Mouse (Mus musculus) heart, postnatal 0 days (tissue): ENCODE measurements at regions not wholly inside any gene's neighbourhood (a gene's known extent, or its start where the extent isn't known, plus 50 kb on each side); places are given as distances from the start of the nearest gene placed in this dataset.

Source experiments
- ATAC-seq: fragments of 200-750 bp; cut with Nextera tagmentation; 2 replicates; pipeline ENCODE4 v1.8.0; 2017; ENCODE audit warnings: low read depth, moderate number of reproducible peaks, moderate library complexity; ENCODE audit not compliant: insufficient read depth
- DNase-seq: peaks from one replicate; pipeline ENCODE4 v3.0.0-alpha.2; 2016; ENCODE audit warnings: low spot score
- H3K27ac ChIP-seq: fragments of 300-500 bp; sonication (generic); 2 replicates; pipeline ENCODE4 v1.5.1; 2014; ENCODE audit warnings: low read depth, mild to moderate bottlenecking
- H3K27me3 ChIP-seq: fragments of 300-500 bp; sonication (generic); 2 replicates; pipeline ENCODE4 v1.6.1; 2014; ENCODE audit warnings: low read length, mixed read lengths; ENCODE audit not compliant: control insufficient read depth, insufficient read depth
- H3K36me3 ChIP-seq: fragments of 300-500 bp; sonication (generic); replicated peaks from 2 replicates; pipeline ENCODE4 v1.6.1; 2014; ENCODE audit warnings: low read length, mixed read lengths; ENCODE audit not compliant: control insufficient read depth, insufficient read depth
- H3K4me1 ChIP-seq: fragments of 300-500 bp; sonication (generic); 2 replicates; pipeline ENCODE4 v1.6.1; 2014; ENCODE audit warnings: antibody characterized with exemption; ENCODE audit not compliant: control insufficient read depth, insufficient read depth
- H3K4me2 ChIP-seq: fragments of 300-500 bp; sonication (generic); 2 replicates; pipeline ENCODE4 v1.6.1; 2014; ENCODE audit warnings: low read depth, mild to moderate bottlenecking, low read length, moderate library complexity
- H3K4me3 ChIP-seq: fragments of 300-500 bp; sonication (generic); 2 replicates; pipeline ENCODE4 v1.5.1; 2014; ENCODE audit warnings: low read depth, low read length
- H3K9ac ChIP-seq: fragments of 300-500 bp; sonication (generic); replicated peaks from 2 replicates; pipeline ENCODE4 v1.6.1; 2014; ENCODE audit warnings: low read depth, low read length, mixed read lengths
- H3K9me3 ChIP-seq: fragments of 300-500 bp; sonication (generic); replicated peaks from 2 replicates; pipeline ENCODE4 v1.6.1; 2016; ENCODE audit warnings: low read length; ENCODE audit not compliant: control insufficient read depth
- CTCF ChIP-seq: IDR thresholded peaks from 2 replicates; pipeline ENCODE4 v1.5.1; 2016; ENCODE audit warnings: antibody characterized with exemption, control low read depth, low read depth
- EP300 ChIP-seq: IDR thresholded peaks from 2 replicates; pipeline ENCODE4 v1.6.1; 2016; ENCODE audit warnings: antibody characterized with exemption, low read depth
- WGBS: fragments of 180-500 bp; shearing (Covaris S2); extraction: QIAGEN DNeasy Blood & Tissue Kit; methylation state at CpG from one replicate; pipeline ENCODE4 v1.1.7; 2014; 5-methylcytosine and 5-hydroxymethylcytosine counted together

DNA sequence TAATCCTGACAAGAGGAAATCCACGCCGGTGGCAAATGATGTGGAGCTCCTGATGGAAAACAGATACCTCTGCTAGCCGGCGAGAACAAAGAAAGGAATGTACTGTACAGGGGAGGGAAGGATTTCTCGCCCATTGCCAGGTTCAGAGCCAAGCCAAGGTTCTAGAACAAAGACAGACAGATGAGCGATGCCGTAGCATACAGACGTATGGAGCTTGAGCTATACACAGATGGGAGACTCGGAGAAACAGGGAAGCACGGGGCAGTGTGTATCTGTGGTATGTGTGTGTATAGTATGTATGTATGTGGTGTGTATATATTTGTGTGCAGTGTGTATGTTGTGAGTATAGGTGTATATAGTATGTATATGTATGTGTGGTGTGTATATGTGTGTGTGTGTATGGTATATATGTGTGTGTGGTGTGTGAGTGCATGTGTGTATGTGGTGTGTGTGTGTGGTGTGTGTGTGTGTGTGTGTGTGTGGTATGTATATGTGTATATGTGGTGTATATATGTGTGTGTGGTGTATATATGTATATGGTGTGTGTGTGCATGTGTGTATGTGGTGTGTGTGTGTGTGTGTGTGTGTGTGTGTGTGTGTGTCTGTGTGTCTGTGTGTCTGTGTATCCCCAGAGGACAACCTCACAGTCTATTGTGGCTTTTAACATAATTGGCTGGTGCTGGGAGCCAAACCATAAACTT is 140.6 kb downstream of the Cand1 start:
- H3K9me3 ChIP-seq, result 0 out of 2 replicates have a peak, but pooled peaks cover 5% of the 10 kb centered on the region
- WGBS, result 20% methylated on average over 10 of the region's 10 CpGs
- DNase-seq (no peak), ATAC-seq (no peak)
- TF ChIP-seq EP300, result no peak
- no peak for TF ChIP-seq CTCF
- no peaks in the 10 kb centered on the region for H3K36me3 ChIP-seq
- no peaks in the 10 kb centered on the region for H3K27me3 ChIP-seq
- no peak overlapping the region for H3K9ac ChIP-seq
- H3K27ac ChIP-seq, result no peak overlapping the region
- no peak overlapping the region for H3K4me2 ChIP-seq
- no peak overlapping the region for H3K4me3 ChIP-seq
- H3K4me1 ChIP-seq, result no peaks in the 10 kb centered on the region

DNA sequence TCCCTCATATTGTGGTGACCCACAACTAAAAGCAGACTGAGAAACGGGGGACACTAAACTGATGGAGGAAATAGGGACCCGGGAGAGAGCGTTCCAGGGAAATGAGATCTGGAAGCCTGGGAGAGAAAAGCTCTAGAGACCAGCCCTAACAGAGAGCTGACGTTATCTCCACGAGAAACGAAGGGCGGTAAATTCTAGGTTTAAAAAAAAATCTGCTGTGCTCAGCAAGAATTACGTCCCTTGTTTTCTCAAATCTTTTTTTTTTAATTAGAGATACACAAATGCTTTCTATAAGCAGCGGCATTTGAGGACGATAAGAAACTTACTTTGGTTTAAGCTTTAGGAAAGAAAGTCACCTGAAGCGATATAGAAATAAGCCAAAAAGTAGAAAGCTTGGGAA is 145.7 kb downstream of the Cand1 start:
- H3K27me3 ChIP-seq, result no peaks in the 10 kb centered on the region
- H3K9me3 ChIP-seq, result no peaks in the 10 kb centered on the region
- H3K4me3 ChIP-seq, result no peak overlapping the region
- ATAC-seq (no peak), DNase-seq (no peak)
- H3K4me1 ChIP-seq, result no peaks in the 10 kb centered on the region
- no peak overlapping the region for H3K27ac ChIP-seq
- no peak overlapping the region for H3K4me2 ChIP-seq
- 81% methylated on average over 11 of the region's 11 CpGs for WGBS
- TF ChIP-seq CTCF (no peak), EP300 (no peak)
- H3K9ac ChIP-seq, result no peak overlapping the region
- H3K36me3 ChIP-seq, result no peaks in the 10 kb centered on the region

DNA sequence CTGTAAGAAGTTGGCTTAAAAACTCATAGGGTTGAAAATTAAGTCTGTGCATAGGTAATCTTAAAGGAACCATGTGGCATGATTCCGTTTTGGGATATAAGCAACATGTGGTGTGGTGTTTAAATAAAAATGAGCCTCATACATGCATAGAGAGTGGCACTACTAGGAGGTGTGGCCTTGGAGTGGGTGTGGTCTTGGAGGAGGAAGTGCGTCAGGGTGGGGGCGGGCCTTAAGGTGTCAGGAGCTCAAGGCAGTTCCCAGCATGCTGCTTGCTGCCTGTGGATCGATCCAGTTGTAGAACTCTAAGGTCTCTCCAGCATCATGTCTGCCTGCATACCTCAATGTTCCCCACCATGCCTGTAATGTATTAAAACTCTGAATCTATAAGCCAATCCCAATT is 152.0 kb downstream of the Cand1 start:
- H3K4me2 ChIP-seq, result no peak overlapping the region
- no peaks in the 10 kb centered on the region for H3K4me1 ChIP-seq
- no peaks in the 10 kb centered on the region for H3K27me3 ChIP-seq
- H3K9me3 ChIP-seq, result no peaks in the 10 kb centered on the region
- H3K27ac ChIP-seq, result no peak overlapping the region
- DNase-seq, result no peak
- TF ChIP-seq EP300 (no peak), CTCF (no peak)
- no peaks in the 10 kb centered on the region for H3K36me3 ChIP-seq
- no peak overlapping the region for H3K4me3 ChIP-seq
- 94% methylated on average over 4 of the region's 4 CpGs for WGBS
- H3K9ac ChIP-seq, result no peak overlapping the region
- ATAC-seq, result no peak

DNA sequence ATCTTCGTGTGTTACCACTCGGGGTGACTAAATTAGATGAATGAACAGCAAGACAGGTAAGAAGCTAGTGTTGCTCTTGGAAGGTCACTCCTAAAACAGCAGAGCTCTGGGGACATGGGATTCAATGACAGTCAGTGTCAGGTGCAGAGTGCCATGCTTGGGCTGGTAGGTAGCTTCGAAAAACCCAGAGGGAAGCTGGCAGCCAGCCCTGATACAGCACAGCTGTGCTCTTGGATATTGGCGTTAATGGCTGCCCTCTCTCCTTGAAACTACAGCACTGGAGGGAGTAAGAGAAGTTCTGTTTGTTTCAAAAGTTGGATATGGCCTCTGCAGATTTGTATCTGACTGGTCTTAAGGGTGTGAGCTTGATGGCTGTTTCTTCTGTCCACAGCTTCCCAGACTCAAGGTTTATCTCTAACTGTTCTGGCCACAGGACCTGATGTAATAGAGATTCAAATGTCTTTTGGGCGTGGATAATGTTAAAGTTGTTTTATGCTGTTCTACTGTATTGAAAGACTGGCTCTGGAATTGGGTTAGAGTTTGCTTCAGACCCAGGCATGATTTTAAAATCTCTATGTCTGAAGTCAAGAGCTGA is 152.7 kb downstream of the Cand1 start:
- H3K4me3 ChIP-seq, result no peak overlapping the region
- no peak overlapping the region for H3K4me2 ChIP-seq
- TF ChIP-seq EP300 (no peak), CTCF (no peak)
- WGBS, result 77% methylated on average over 5 of the region's 5 CpGs
- H3K9ac ChIP-seq, result no peak overlapping the region
- H3K9me3 ChIP-seq, result no peaks in the 10 kb centered on the region
- no peaks in the 10 kb centered on the region for H3K36me3 ChIP-seq
- ATAC-seq (no peak), DNase-seq (no peak)
- H3K4me1 ChIP-seq, result no peaks in the 10 kb centered on the region
- no peak overlapping the region for H3K27ac ChIP-seq
- no peaks in the 10 kb centered on the region for H3K27me3 ChIP-seq

DNA sequence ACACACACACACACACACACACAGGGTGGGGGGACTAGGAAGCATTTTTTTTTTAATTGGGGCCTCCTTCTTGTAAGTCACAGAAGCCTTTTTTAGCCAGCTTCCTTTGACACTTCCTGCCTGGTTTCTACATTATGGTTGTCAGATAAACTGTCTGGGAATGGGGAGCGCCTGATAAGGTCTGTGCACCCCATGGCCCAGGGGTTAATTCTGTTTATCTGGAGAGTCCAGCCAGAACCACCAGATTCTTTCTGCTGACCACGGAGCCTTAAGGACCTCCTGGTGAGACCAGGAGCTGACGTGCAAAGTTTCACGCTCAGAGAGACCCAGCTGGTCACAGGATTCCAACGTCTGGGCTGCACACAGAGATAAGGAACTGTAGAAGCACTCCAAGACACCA is 153.4 kb downstream of the Cand1 start:
- WGBS, result 31% methylated on average over 5 of the region's 5 CpGs
- Histone ChIP-seq H3K9me3 (no peaks in the 10 kb centered on the region), H3K4me3 (no peak overlapping the region), H3K4me2 (no peak overlapping the region), H3K27me3 (no peaks in the 10 kb centered on the region), H3K27ac (no peak overlapping the region), H3K36me3 (no peaks in the 10 kb centered on the region), H3K9ac (no peak overlapping the region), H3K4me1 (no peaks in the 10 kb centered on the region)
- no peak for ATAC-seq
- no peak for TF ChIP-seq CTCF
- TF ChIP-seq EP300, result no peak
- DNase-seq, result no peak

DNA sequence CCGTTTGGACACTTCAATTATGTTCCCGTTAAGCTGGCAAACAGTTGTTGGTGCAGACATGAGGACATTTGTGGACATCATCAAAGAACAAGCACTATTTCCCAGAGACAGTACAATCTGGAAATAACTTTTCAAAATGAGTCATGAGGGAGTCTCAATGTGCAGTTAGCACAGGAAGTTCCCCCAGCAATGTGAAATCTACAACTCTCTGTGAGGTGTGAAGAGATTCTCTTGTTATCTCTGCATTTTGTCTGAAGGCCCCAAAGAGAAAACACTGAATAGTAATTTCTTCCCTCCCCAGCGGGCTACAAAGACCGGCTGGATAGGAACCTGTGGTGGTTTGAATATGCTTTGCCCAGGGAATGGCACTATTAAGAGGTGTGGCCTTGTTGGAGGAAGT is 156.4 kb downstream of the Cand1 start:
- Histone ChIP-seq H3K4me3 (no peak overlapping the region), H3K4me2 (no peak overlapping the region), H3K27ac (no peak overlapping the region), H3K4me1 (no peaks in the 10 kb centered on the region), H3K9me3 (no peaks in the 10 kb centered on the region), H3K27me3 (no peaks in the 10 kb centered on the region), H3K9ac (no peak overlapping the region), H3K36me3 (no peaks in the 10 kb centered on the region)
- 58% methylated on average over 4 of the region's 4 CpGs for WGBS
- no peak for TF ChIP-seq EP300
- TF ChIP-seq CTCF, result no peak
- ATAC-seq (no peak), DNase-seq (no peak)
